Mouse (Mus musculus) cerebral cortex, adult 2 months (tissue): ENCODE measurements around the gene Mymk.

ENCODE experiments used
- WGBS: fragments of 180-500 bp; shearing (Covaris S2); methylation state at CpG from one replicate; pipeline ENCODE4 v1.1.7; 2018; 5-methylcytosine and 5-hydroxymethylcytosine counted together

Mymk gene

DNA sequence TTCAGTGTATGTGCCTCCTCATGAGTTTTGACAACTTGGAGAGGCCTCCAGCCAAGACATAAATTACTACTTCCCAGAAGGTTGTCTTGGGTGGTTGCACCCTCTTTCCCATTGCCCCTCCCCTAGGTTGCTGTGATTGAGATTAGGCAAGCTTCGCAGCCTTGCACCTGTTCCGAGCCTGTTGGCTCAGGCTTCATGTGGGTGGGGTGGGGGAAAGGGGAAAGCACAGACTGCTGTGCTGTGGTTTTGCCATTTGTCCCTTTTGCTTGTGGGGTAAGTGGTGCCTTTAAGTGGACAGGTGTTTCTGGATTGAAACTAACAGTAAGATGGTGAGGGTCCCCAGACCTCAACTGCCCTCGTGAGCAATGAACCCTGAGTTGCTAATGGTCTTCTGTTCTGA is 36.0 kb downstream of the Mymk start:
- WGBS = 74% methylated on average over 3 of the region's 3 CpGs

GRCm38 (mm10) chr2:27032361-27032760 is 39.6 kb downstream of the Mymk start:
- WGBS = 81% methylated on average over 2 of the region's 2 CpGs

- 59% methylated on average over 4 of the region's 4 CpGs for whole genome bisulfite sequencing
Measured at GRCm38 (mm10) chr2:27028437-27029015, 43.5 kb downstream of the Mymk start.

GRCm38 (mm10) chr2:27027618-27028436 is 44.2 kb downstream of the Mymk start, which contains the start of gene Slc2a6:
TSS of gene Slc2a6 (minus strand) at chr2:27027998.
- 1% methylated on average over 38 of the region's 38 CpGs for WGBS

DNA sequence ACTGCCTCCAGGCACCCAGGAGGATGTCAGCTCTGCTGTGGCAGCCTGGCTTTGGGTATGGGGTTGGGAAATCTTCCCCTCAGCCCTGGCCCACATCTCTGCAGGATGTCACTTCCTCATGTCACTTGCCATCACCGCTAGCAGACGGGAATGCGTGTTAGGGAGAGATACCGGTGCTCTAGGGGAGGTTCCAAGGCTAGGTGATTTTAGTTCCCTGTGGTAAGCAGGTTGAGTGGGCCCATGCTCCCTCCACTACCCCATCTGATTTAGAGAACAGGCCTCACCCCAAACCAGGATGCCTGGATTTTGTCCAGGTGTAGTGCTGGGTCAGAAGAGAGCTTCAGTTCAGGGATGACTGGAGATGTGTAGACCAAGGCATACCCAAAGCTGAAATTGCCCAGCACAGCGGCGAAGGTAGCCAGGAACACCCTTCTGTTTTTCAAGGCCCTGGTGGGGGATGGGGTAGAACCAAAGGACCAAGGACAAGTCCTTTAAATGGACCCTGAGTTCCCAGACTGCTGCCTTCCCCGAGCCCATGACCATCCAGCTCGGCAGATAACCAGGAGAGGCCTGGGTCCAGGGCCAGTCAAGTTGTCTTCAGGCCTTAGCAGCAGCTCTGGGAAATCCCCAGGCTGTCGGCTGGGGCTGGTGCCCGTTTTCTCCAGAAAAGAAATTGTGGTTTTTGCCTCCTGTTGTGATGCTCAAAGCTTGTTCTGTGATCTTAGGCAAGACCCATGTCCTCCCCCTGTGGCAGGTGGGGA is 44.9 kb downstream of the Mymk start:
- WGBS = 46% methylated on average over 10 of the region's 10 CpGs

- WGBS = 83% methylated on average over 3 of the region's 3 CpGs
Measured at GRCm38 (mm10) chr2:27026332-27026731, 45.6 kb downstream of the Mymk start.

DNA sequence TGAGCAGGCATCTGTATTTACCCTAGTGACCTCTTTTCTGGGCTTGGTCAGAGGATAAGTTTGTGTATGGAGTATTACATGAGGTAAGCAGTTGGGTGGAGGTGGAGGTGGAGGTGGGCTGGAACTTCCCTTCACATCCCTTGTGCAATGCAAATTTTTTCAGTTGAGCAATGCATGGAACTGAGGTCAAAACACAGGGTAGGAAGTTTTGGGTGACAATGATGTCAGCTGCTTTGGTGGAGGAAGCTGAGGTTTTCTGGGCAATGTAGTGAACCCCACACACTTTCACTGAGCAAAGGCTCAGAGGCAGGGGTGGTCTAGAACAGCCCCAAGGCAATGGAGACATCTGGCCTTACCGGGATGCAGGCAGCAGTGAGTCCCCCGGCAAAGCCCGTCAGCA is 46.4 kb downstream of the Mymk start:
- 75% methylated on average over 3 of the region's 3 CpGs for WGBS

- 49% methylated on average over 14 of the region's 14 CpGs for WGBS
Measured at GRCm38 (mm10) chr2:27024136-27024535, 47.8 kb downstream of the Mymk start.

DNA sequence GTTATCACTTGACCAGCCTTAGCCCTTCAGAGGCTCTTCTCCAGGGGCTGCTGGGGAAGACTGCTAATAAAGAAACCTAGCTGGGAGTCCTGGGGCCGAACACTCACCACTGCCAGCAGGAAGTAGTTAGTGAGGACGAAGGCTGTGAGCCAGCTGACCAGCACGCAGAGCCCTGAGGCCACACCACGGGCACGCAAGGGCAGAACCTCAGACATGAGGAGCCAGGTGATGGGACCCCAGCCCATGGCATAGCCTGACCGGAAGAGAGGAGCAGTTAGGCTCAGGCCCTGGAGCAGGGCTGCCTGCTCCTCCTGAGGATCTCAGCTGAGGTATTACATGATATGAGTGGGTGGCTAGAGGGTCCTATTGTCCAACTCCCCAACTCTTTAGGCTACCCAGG is 49.4 kb downstream of the Mymk start:
- 63% methylated on average over 6 of the region's 6 CpGs for WGBS

DNA sequence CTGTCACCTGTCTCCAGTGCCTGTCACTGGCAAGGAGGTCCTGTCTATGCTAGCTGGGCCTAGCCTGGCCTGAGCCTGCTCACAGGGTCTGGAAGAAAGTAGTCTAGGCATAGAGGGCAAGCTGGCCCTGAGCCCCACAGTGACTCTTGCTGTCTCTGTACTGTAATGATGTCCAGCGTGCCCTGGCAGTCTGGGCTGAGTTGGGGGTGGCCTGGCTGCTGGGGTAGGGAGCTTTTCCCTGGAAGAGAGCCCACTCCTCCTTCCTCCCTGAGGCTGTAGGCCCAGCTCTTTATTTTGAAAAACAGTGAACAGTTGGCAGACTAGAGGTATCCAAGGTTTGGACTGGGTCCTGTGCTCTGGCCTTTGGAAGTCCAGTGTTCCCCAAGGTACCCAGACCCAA is 50.9 kb downstream of the Mymk start:
- 65% methylated on average over 1 of the region's 1 CpGs for WGBS

DNA sequence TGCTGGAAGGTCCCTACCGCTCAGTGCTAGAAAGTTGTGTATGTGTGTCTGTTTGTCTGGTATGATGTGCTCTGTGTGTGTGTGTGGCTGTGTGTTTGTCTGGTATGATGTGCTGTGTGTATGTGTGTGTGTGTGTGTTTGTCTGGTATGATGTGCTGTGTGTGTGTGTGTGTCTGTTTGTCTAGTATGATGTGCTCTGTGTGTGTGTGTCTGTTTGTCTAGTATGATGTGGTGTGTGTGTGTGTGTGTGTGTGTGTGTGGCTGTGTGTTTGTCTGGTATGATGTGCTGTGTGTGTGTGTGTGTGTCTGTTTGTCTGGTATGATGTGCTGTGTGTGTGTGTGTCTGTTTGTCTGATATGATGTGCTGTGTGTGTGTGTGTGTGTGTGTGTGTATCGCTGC is 52.4 kb downstream of the Mymk start:
- WGBS = 80% methylated on average over 2 of the region's 2 CpGs

GRCm38 (mm10) chr2:27017802-27018201 is 54.2 kb downstream of the Mymk start:
- WGBS = 46% methylated on average over 5 of the region's 5 CpGs
